Mouse (Mus musculus) neural tube, embryonic 15.5 days (tissue): ENCODE data around the gene Cxcl14. TPM values are rescaled to one million over a fixed set of nuclear protein-coding genes. Genes with fewer than 3 reads are reported as not detected.

Experiments
- ATAC-seq: fragments of 200-750 bp; cut with Nextera tagmentation; 2 replicates; pipeline ENCODE4 v1.8.0; 2017; ENCODE audit warnings: mild to moderate bottlenecking, moderate TSS enrichment, moderate library complexity; ENCODE audit not compliant: low FRiP score
- H3K27ac ChIP-seq: fragments of 300-500 bp; sonication (generic); replicated peaks from 2 replicates; pipeline ENCODE4 v1.5.1; 2015; ENCODE audit warnings: mild to moderate bottlenecking, inconsistent platforms
- H3K27me3 ChIP-seq: fragments of 300-500 bp; sonication (generic); replicated peaks from 2 replicates; pipeline ENCODE4 v1.6.1; 2015; ENCODE audit warnings: inconsistent platforms
- H3K36me3 ChIP-seq: fragments of 300-500 bp; sonication (generic); 2 replicates; pipeline ENCODE4 v1.6.1; 2015; ENCODE audit warnings: inconsistent platforms
- H3K4me1 ChIP-seq: fragments of 300-500 bp; sonication (generic); 2 replicates; pipeline ENCODE4 v1.6.1; 2015; ENCODE audit warnings: inconsistent platforms
- H3K4me2 ChIP-seq: fragments of 300-500 bp; sonication (generic); 2 replicates; pipeline ENCODE4 v1.6.1; 2015; ENCODE audit warnings: inconsistent platforms, mild to moderate bottlenecking, moderate library complexity
- H3K4me3 ChIP-seq: fragments of 300-500 bp; sonication (generic); replicated peaks from 2 replicates; pipeline ENCODE4 v1.5.1; 2015; ENCODE audit warnings: mild to moderate bottlenecking, inconsistent platforms
- H3K9ac ChIP-seq: fragments of 300-500 bp; sonication (generic); replicated peaks from 2 replicates; pipeline ENCODE4 v1.6.1; 2015; ENCODE audit warnings: mild to moderate bottlenecking, inconsistent platforms
- H3K9me3 ChIP-seq: fragments of 300-500 bp; sonication (generic); replicated peaks from 2 replicates; pipeline ENCODE4 v1.6.1; 2016; ENCODE audit warnings: inconsistent platforms
- WGBS: fragments of 180-500 bp; shearing (Covaris S2); methylation state at CpG from one replicate; pipeline ENCODE4 v1.1.7; 2015; ENCODE audit warnings: mixed read lengths; 5-methylcytosine and 5-hydroxymethylcytosine counted together
- polyA plus RNA-seq: library from polyadenylated mRNA; unstranded; fragments of >200 nt; fragmentation: Nextera tagmentation; extraction: Ambion mirVana; gene quantifications from 2 replicates; pipeline ENCODE4 v1.2.1, GENCODE M21; 2015

The Cxcl14 gene
- 3.9 and 4.9 TPM in 2 replicates for polyA plus RNA-seq

GRCm38 (mm10) chr13:56295943-56296658 lies at the start of gene Cxcl14:
Cxcl14 (minus strand) TSS chr13:56296551.
- WGBS, result under 1% methylated on average over 65 of the region's 76 CpGs
- Histone ChIP-seq H3K4me1 (peaks cover 22% of the 10 kb centered on the region), H3K27ac (no peak within 1 kb of the TSS), H3K27me3 (peaks cover 75% of the 10 kb centered on the region), H3K36me3 (no peaks in the 10 kb centered on the region), H3K4me3 (peak within 1 kb of the TSS; percentile 45), H3K9me3 (no peaks in the 10 kb centered on the region), H3K9ac (peak within 1 kb of the TSS; percentile 42), H3K4me2 (peak within 1 kb of the TSS; percentile 78)
- peak; percentile 60; the same call in 1 of the 2 replicates for ATAC-seq

DNA sequence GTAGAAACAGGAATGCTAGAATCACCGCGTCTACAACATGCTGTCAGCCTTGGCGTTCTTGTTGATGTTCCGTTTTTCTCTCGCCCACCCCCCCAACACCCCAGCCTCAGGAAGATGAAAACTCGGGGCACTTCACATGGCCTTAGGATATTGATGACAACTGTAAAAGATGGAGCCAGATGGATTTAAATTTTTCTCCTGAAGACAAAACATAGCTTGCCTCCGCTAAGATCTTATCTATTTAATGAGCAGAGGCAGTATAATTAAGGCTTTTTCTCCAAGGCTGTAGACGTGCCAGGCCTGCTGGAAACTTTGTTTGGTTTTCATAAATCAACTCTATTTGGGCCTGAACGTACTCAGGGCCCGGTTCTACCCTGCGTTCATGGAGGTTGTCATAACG lies 48.0 kb upstream of the Cxcl14 start:
- WGBS, result 82% methylated on average over 12 of the region's 12 CpGs
- H3K9ac ChIP-seq, result no peak overlapping the region
- no peak overlapping the region for H3K4me2 ChIP-seq
- H3K27ac ChIP-seq, result no peak overlapping the region
- no peak overlapping the region for H3K4me3 ChIP-seq
- no peak for ATAC-seq
- H3K27me3 ChIP-seq, result no peaks in the 10 kb centered on the region
- no peaks in the 10 kb centered on the region for H3K9me3 ChIP-seq
- no peaks in the 10 kb centered on the region for H3K36me3 ChIP-seq
- H3K4me1 ChIP-seq, result 0 out of 2 replicates have a peak, but pooled peaks cover 5% of the 10 kb centered on the region

DNA sequence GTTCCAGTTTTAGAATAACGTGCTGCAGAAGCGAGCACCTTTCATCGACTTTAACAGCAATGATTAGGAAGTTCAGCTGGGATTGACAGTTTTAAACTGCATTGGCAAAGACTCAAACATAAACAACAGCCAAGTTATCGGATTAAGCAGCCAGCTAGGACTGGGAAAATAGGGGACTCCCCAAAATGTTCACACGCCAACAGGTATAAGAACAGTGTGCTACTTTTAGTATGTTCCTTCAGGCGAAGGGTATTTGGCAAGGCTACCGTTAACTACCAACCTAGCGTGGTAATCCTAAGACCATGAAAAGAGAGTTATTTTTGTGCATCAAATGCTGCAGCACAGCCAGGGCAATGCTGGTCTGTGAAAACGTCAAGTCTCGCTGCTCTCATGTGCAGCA lies 46.1 kb upstream of the Cxcl14 start:
- no peak overlapping the region for H3K9ac ChIP-seq
- H3K27me3 ChIP-seq, result no peaks in the 10 kb centered on the region
- 83% methylated on average over 10 of the region's 10 CpGs for WGBS
- ATAC-seq, result no peak
- no peaks in the 10 kb centered on the region for H3K36me3 ChIP-seq
- H3K4me1 ChIP-seq, result 0 out of 2 replicates have a peak, but pooled peaks cover 5% of the 10 kb centered on the region
- H3K9me3 ChIP-seq, result no peaks in the 10 kb centered on the region
- no peak overlapping the region for H3K4me2 ChIP-seq
- no peak overlapping the region for H3K4me3 ChIP-seq
- no peak overlapping the region for H3K27ac ChIP-seq

GRCm38 (mm10) chr13:56340513-56340912 lies 44.2 kb upstream of the Cxcl14 start:
- 0 out of 2 replicates have a peak, but pooled peaks cover 4% of the 10 kb centered on the region for H3K4me1 ChIP-seq
- no peaks in the 10 kb centered on the region for H3K27me3 ChIP-seq
- 90% methylated on average over 13 of the region's 13 CpGs for WGBS
- H3K36me3 ChIP-seq, result no peaks in the 10 kb centered on the region
- no peak overlapping the region for H3K9ac ChIP-seq
- H3K27ac ChIP-seq, result no peak overlapping the region
- no peak overlapping the region for H3K4me3 ChIP-seq
- ATAC-seq, result no peak
- no peaks in the 10 kb centered on the region for H3K9me3 ChIP-seq
- no peak overlapping the region for H3K4me2 ChIP-seq

DNA sequence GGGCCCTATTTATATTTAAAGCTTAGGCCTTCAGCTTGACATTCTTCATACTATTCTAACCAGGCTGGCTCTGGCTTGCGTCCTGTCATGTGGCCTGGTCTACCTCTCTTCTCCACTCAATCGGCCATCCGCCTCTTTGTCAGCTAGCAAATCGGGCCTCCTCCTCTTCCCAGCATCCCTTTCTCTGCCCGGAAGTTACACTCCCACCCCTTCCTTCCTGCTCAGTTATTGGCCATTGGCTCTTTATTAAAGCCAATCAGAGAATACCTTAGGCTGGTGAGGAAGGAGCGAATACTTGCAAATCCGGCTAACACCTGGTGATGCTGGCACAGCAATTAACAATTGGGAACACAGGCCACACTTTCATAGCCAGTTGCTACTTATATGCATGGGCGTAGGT lies 43.5 kb upstream of the Cxcl14 start:
- no peaks in the 10 kb centered on the region for H3K27me3 ChIP-seq
- ATAC-seq, result no peak
- H3K9ac ChIP-seq, result no peak overlapping the region
- WGBS, result 93% methylated on average over 8 of the region's 8 CpGs
- no peak overlapping the region for H3K4me3 ChIP-seq
- H3K27ac ChIP-seq, result no peak overlapping the region
- H3K4me1 ChIP-seq, result 0 out of 2 replicates have a peak, but pooled peaks cover 4% of the 10 kb centered on the region
- H3K36me3 ChIP-seq, result no peaks in the 10 kb centered on the region
- no peaks in the 10 kb centered on the region for H3K9me3 ChIP-seq
- H3K4me2 ChIP-seq, result no peak overlapping the region

GRCm38 (mm10) chr13:56336982-56337381 lies 40.6 kb upstream of the Cxcl14 start:
- H3K27ac ChIP-seq, result no peak overlapping the region
- no peak for ATAC-seq
- no peaks in the 10 kb centered on the region for H3K36me3 ChIP-seq
- no peak overlapping the region for H3K4me2 ChIP-seq
- no peaks in the 10 kb centered on the region for H3K9me3 ChIP-seq
- H3K4me3 ChIP-seq, result no peak overlapping the region
- H3K27me3 ChIP-seq, result no peaks in the 10 kb centered on the region
- 0 out of 2 replicates have a peak, but pooled peaks cover 4% of the 10 kb centered on the region for H3K4me1 ChIP-seq
- WGBS, result 35% methylated on average over 8 of the region's 8 CpGs
- H3K9ac ChIP-seq, result no peak overlapping the region

GRCm38 (mm10) chr13:56334802-56335690 lies 38.7 kb upstream of the Cxcl14 start:
- Histone ChIP-seq H3K4me3 (no peak overlapping the region), H3K4me1 (peaks cover 12% of the 10 kb centered on the region; the same call in 1 of the 2 replicates), H3K36me3 (no peaks in the 10 kb centered on the region), H3K4me2 (no peak overlapping the region), H3K9ac (no peak overlapping the region), H3K9me3 (no peaks in the 10 kb centered on the region), H3K27me3 (no peaks in the 10 kb centered on the region), H3K27ac (no peak overlapping the region)
- ATAC-seq, result no peak
- 58% methylated on average over 10 of the region's 10 CpGs for WGBS

DNA sequence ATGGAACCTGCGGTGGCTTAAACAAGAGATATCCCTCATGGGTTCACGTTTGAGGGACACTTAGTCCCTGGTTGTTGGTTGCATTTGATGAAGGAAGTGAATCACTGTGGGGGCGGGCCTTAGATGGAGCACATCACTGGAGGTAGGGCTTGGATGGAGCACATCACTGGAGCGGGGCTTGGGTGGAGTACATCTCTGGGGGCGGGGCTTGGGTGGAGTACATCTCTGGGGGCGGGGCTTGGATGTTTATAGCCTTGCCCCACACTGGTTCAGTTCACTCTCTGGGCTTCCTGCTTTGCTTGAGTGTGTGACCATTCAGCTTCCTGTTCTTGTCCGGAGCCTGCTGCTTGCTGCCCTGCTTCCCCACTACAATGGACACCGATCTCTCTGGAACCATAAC lies 37.9 kb upstream of the Cxcl14 start:
- 83% methylated on average over 8 of the region's 8 CpGs for WGBS
- H3K36me3 ChIP-seq, result no peaks in the 10 kb centered on the region
- ATAC-seq, result no peak

GRCm38 (mm10) chr13:56332356-56332755 lies 36.0 kb upstream of the Cxcl14 start:
- H3K9ac ChIP-seq, result no peak overlapping the region
- H3K36me3 ChIP-seq, result no peaks in the 10 kb centered on the region
- no peak overlapping the region for H3K27ac ChIP-seq
- WGBS, result 78% methylated on average over 6 of the region's 6 CpGs
- H3K4me2 ChIP-seq, result no peak overlapping the region
- no peak overlapping the region for H3K4me3 ChIP-seq
- ATAC-seq, result no peak
- H3K4me1 ChIP-seq, result peaks cover 12% of the 10 kb centered on the region; the same call in 1 of the 2 replicates
- H3K27me3 ChIP-seq, result no peaks in the 10 kb centered on the region
- no peaks in the 10 kb centered on the region for H3K9me3 ChIP-seq

More for the DNA sequence above, 37.9 kb upstream of the Cxcl14 start:
- no peak overlapping the region for H3K9ac ChIP-seq
- no peaks in the 10 kb centered on the region for H3K27me3 ChIP-seq
- H3K27ac ChIP-seq, result no peak overlapping the region
- peaks cover 12% of the 10 kb centered on the region; the same call in 1 of the 2 replicates for H3K4me1 ChIP-seq
- H3K9me3 ChIP-seq, result no peaks in the 10 kb centered on the region
- H3K4me3 ChIP-seq, result no peak overlapping the region
- H3K4me2 ChIP-seq, result no peak overlapping the region

DNA sequence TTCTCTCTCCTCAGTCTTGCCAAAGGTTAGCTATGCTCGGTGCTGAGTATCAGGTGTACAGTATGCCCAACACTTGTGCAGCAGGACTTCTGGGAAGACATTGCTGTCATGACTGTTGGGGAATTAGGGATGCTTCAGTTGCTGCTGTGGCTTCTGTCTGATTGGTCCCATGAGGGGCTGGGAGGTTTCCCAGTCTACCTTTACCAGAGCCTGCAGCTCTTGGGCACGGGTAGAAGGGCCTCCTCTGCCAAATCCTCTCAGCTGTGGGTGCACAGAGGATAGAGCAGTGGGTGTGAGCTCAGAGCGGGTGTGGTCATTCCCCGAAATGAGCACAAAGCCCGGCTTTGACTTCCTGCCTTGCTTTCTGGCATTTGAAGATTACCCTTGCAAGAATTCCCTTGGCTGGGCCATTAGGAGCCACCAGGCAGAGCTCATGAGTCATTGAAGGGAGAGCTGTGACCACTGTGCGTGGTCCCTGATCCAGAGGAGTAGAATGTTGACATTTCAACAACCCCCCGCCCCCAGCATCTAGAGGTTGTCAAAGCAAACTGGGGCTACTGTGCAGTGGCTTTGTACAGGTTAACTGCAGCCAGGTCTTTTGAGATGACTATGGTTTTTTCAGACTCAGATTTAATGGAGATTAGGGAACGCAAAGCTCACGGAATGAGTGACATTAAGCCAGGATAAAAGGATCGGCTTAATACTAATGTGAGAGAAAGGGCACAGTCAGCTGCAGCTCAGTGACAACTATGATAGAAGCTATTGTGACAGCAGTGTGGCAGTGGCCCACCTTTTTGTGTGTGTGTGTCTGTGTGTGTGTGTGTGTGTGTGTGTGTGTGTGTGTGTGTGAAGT lies 34.5 kb upstream of the Cxcl14 start:
- Histone ChIP-seq H3K4me2 (no peak overlapping the region), H3K4me3 (no peak overlapping the region), H3K9me3 (no peaks in the 10 kb centered on the region), H3K27me3 (no peaks in the 10 kb centered on the region), H3K9ac (no peak overlapping the region), H3K36me3 (no peaks in the 10 kb centered on the region), H3K27ac (no peak overlapping the region), H3K4me1 (peaks cover 9% of the 10 kb centered on the region; the same call in 1 of the 2 replicates)
- no peak for ATAC-seq
- 75% methylated on average over 10 of the region's 10 CpGs for WGBS

DNA sequence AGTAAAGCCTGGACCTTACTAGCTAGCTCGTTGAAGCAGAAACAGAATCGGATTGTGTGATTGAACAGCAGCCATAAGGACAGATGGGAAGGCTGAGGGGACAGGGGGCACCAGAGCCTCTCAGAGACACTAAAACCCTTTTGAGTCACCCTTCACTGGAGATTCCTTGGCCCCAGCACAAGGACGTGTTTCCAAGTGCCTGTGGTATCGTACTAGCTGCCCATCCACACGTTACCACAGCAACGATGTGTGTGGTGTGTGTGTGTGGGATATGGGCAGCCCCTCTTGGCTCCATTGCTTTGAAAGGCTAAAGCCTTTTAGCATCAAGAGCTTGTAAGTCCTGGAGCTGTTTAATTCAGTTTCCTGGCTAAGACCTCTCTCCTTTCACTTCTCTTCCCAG lies 33.4 kb upstream of the Cxcl14 start:
- Histone ChIP-seq H3K27ac (no peak overlapping the region), H3K4me2 (no peak overlapping the region), H3K4me1 (peaks cover 9% of the 10 kb centered on the region; the same call in 1 of the 2 replicates), H3K9me3 (no peaks in the 10 kb centered on the region), H3K27me3 (no peaks in the 10 kb centered on the region), H3K36me3 (no peaks in the 10 kb centered on the region), H3K9ac (no peak overlapping the region), H3K4me3 (no peak overlapping the region)
- ATAC-seq, result no peak
- 55% methylated on average over 6 of the region's 6 CpGs for WGBS
